ENCODE assay signal across 7 mouse cellular contexts in the genomic region with DNA sequence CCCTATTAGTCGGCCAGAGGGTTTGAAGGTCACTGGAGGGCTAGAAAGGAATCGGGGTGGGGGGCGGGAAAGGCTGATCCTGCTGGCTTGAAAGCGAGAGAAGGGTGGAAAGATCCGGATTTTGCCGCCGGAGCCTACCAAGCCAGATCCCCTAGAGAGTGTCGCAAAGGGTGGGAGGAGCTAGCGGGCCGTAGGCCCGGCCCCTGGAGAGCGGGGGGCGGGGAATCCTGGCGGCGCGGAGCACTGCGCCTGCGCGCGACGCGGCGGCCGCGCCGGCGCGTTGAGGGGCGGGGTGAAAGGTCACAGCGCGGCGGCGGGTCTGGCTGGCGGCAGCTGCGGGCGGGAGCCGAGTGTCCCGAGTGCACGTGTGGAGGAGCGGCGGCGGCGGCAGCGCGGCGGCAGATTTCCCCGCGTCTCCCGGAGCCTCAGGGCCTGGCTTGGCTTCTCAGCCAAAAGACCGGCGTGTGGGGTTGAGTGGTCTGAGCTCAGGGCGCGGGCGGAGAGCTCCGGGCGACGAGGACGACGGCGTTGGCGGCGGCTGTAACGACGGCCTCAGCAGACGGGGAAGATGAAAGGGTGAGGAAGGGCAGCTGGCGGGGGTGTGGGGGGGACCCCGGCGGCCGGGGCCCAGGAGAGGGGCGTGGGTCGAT. TPM values are rescaled to one million over a fixed set of nuclear protein-coding genes. Genes with fewer than 3 reads are reported as not detected.
A peak's percentile ranks its signal among the peaks of the same experiment; 100 is the strongest.
DNase-seq lines count a peak whose midpoint lies in the region; ATAC-seq and TF ChIP-seq lines count a peak whose summit lies in the region.

Gene Atp6v1a (minus strand): TSS at position 170 of the 650 bp plus-strand sequence.
Gene Naa50 (plus strand): TSS at position 295 of the 650 bp plus-strand sequence.

- TF ChIP-seq CTCF in small intestine, adult 2 months (IDR thresholded peaks at IDR 0.05; ENCODE audit: extremely low read depth, insufficient read length, insufficient replicate concordance, low read depth, low read length) = no peak

- H3K27ac ChIP-seq in intestine, embryonic 15.5 days = peak within 1 kb of the TSS; percentile 97
- peak within 1 kb of the TSS; percentile 98 for H3K27ac ChIP-seq in midbrain, embryonic 12.5 days (replicated peaks)
- H3K27ac ChIP-seq in small intestine, adult 2 months (ENCODE audit: insufficient read depth, low read depth, low read length) = peak within 1 kb of the TSS; percentile 100

- TF ChIP-seq POLR2A in small intestine, adult 2 months (IDR thresholded peaks at IDR 0.05; ENCODE audit: low read depth, low read length) = peak; percentile 73; the same call in 1 of the 2 replicates

- H3K4me2 ChIP-seq in intestine, embryonic 15.5 days (replicated peaks) = peak within 1 kb of the TSS; percentile 79
- H3K4me2 ChIP-seq in midbrain, embryonic 12.5 days (replicated peaks) = peak within 1 kb of the TSS; percentile 90

- DNase-seq in adrenal gland, adult 18-20 months (ENCODE audit: low spot score in 2 of 2) = peak; percentile 90 to 94
- DNase-seq in embryo, embryonic 10.5 days (ENCODE audit: low spot score) = peak; percentile 94
- DNase-seq in gastrocnemius, postnatal 14 days = peak; percentile 92
- DNase-seq in left cerebral cortex, postnatal 4 days = peak; percentile 94

- peaks cover 6% of the 10 kb centered on the region; the same call in 1 of the 2 replicates for H3K4me1 ChIP-seq in intestine, embryonic 15.5 days (replicated peaks)
- peaks cover 16% of the 10 kb centered on the region for H3K4me1 ChIP-seq in midbrain, embryonic 12.5 days
- H3K4me1 ChIP-seq in small intestine, adult 2 months (ENCODE audit: control insufficient read depth, insufficient read depth, insufficient read length, low read length) = no peaks in the 10 kb centered on the region

- H3K9ac ChIP-seq in intestine, embryonic 15.5 days = peak within 1 kb of the TSS; percentile 88
- peak within 1 kb of the TSS; percentile 91 for H3K9ac ChIP-seq in midbrain, embryonic 12.5 days (replicated peaks)

- intact Hi-C loops in gastrocnemius, postnatal 14 days (cut with DNase I; ENCODE audit: low total_unique reads) = no loop called here
- intact Hi-C loops in left cerebral cortex, postnatal 4 days (cut with DNase I) = loop anchor here (10.0 kb wide), 1 partner anchor 225 kb away; no protein-coding TSS in a partner anchor

- H3K27me3 ChIP-seq in intestine, embryonic 15.5 days (replicated peaks) = no peaks in the 10 kb centered on the region
- no peaks in the 10 kb centered on the region for H3K27me3 ChIP-seq in midbrain, embryonic 12.5 days
- H3K27me3 ChIP-seq in small intestine, adult 2 months (ENCODE audit: control insufficient read depth, insufficient read depth, low read length) = no peaks in the 10 kb centered on the region

- no peaks in the 10 kb centered on the region for H3K36me3 ChIP-seq in intestine, embryonic 15.5 days
- no peaks in the 10 kb centered on the region for H3K36me3 ChIP-seq in midbrain, embryonic 12.5 days
- H3K36me3 ChIP-seq in small intestine, adult 2 months (ENCODE audit: control insufficient read depth, insufficient read depth, low read length) = no peaks in the 10 kb centered on the region

- H3K9me3 ChIP-seq in intestine, embryonic 15.5 days = no peaks in the 10 kb centered on the region
- H3K9me3 ChIP-seq in midbrain, embryonic 12.5 days = no peaks in the 10 kb centered on the region

- peak within 1 kb of the TSS; percentile 97 for H3K4me3 ChIP-seq in intestine, embryonic 15.5 days (replicated peaks)
- peak within 1 kb of the TSS; percentile 96 for H3K4me3 ChIP-seq in midbrain, embryonic 12.5 days
- H3K4me3 ChIP-seq in small intestine, adult 2 months (ENCODE audit: low read depth, low read length) = peak within 1 kb of the TSS; percentile 96

- WGBS in intestine, embryonic 15.5 days = under 1% methylated on average over 68 of the region's 71 CpGs
- under 1% methylated on average over 70 of the region's 71 CpGs for WGBS in midbrain, embryonic 12.5 days
- WGBS in small intestine, adult 2 months = under 1% methylated on average over 69 of the region's 71 CpGs

- peak; percentile 91 for ATAC-seq in intestine, embryonic 15.5 days
- ATAC-seq in midbrain, embryonic 12.5 days (ENCODE audit: low FRiP score, low read depth) = peak; percentile 88

RNA-seq across cellular contexts. Expression of gene Atp6v1a, which starts in this region (rescaled TPM):
- total RNA-seq in adrenal gland, adult 18-20 months (2021) = 100 to 1,000 TPM; 133 to 162 TPM
- 10 to 100 TPM; 27.0 to 31.6 TPM for total RNA-seq in gastrocnemius, postnatal 14 days (2021)
- 61.0 and 64.0 TPM in 2 replicates for polyA plus RNA-seq in intestine, embryonic 15.5 days (2015; fragmentation: Nextera tagmentation; extraction: Ambion mirVana)
- 100 to 1,000 TPM; 237 to 255 TPM for total RNA-seq in left cerebral cortex, postnatal 4 days (2021)
- polyA plus RNA-seq in midbrain, embryonic 12.5 days (2016; fragmentation: Nextera tagmentation; extraction: Ambion mirVana) = 54.6 and 59.8 TPM in 2 replicates
- polyA plus RNA-seq in small intestine, adult 2 months (2012; rRNA removed) = 3.0 and 5.9 TPM in 2 replicates

RNA-seq across cellular contexts. Expression of gene Naa50, which starts in this region (rescaled TPM):
- total RNA-seq in adrenal gland, adult 18-20 months (2021) = 10 to 100 TPM; 87.1 to 96.8 TPM
- 100 to 1,000 TPM; 175 to 187 TPM for total RNA-seq in gastrocnemius, postnatal 14 days (2021)
- 94.2 and 109 TPM in 2 replicates for polyA plus RNA-seq in intestine, embryonic 15.5 days (2015; fragmentation: Nextera tagmentation; extraction: Ambion mirVana)
- total RNA-seq in left cerebral cortex, postnatal 4 days (2021) = 10 to 100 TPM; 56.0 to 60.5 TPM
- polyA plus RNA-seq in midbrain, embryonic 12.5 days (2016; fragmentation: Nextera tagmentation; extraction: Ambion mirVana) = 101 and 106 TPM in 2 replicates
- 4.0 and 7.7 TPM in 2 replicates for polyA plus RNA-seq in small intestine, adult 2 months (2012; rRNA removed)

Comparison
In these comparisons a context has a peak if more than half of its experiments do, and no peak if none do; other contexts are left out.
1. Peak in every context shown above with its lines: DNase-seq, ATAC-seq, H3K4me3 ChIP-seq and H3K27ac ChIP-seq.
2. RNA of gene Atp6v1a (total RNA-seq): 237 to 255 TPM in left cerebral cortex, postnatal 4 days and 133 to 162 TPM in adrenal gland, adult 18-20 months; 27.0 to 31.6 TPM in gastrocnemius, postnatal 14 days; every median in the first group is over 4 times any median in the second.
3. RNA of gene Naa50 (polyA plus RNA-seq): 94.2 to 109 TPM in intestine, embryonic 15.5 days and 101 to 106 TPM in midbrain, embryonic 12.5 days; 4.0 to 7.7 TPM in small intestine, adult 2 months; every median in the first group is over 10 times any median in the second.